Mouse (Mus musculus) 416B (cell line): ENCODE results near the gene Sbp.
"Not testable (repeated sequence)": the region's sequence is repeated elsewhere in the genome, so short reads cannot be mapped to it uniquely, and the experiment has no call there.

ENCODE experiments used
- DNase-seq: peaks from one replicate; pipeline ENCODE4 v3.0.0; 2011; ENCODE audit warnings: low read depth

The Sbp gene

GRCm38 (mm10) chr17:23941372-23941771, at the start of gene Sbp:
TSS of gene Sbp (plus strand) at chr17:23941672.
- DNase-seq = no peak

GRCm38 (mm10) chr17:23917158-23917557, 24.3 kb upstream of the Sbp start, which contains the start of gene Dcpp3:
TSS of gene Dcpp3 (plus strand) at chr17:23917458.
- DNase-seq = not testable (repeated sequence)

GRCm38 (mm10) chr17:23924531-23925007, 16.9 kb upstream of the Sbp start:
- peak; percentile 96 for DNase-seq

- DNase-seq = peak; percentile 76
Measured at GRCm38 (mm10) chr17:23925090-23925493, 16.4 kb upstream of the Sbp start.

GRCm38 (mm10) chr17:23931157-23931556, 10.3 kb upstream of the Sbp start:
- DNase-seq = peak; percentile 62

- DNase-seq = not testable (repeated sequence)
Measured at GRCm38 (mm10) chr17:23947486-23947885, 6.0 kb downstream of the Sbp start.

GRCm38 (mm10) chr17:23949068-23949467, 7.6 kb downstream of the Sbp start:
- no peak for DNase-seq

GRCm38 (mm10) chr17:23950828-23951227, 9.4 kb downstream of the Sbp start:
- not testable (repeated sequence) for DNase-seq

GRCm38 (mm10) chr17:23955174-23955573, 13.7 kb downstream of the Sbp start, which contains the start of gene Sbpl:
TSS of gene Sbpl (minus strand) at chr17:23955274.
- DNase-seq = no peak

- peak; percentile 81 for DNase-seq
Measured at GRCm38 (mm10) chr17:23960084-23960738, 18.7 kb downstream of the Sbp start.

GRCm38 (mm10) chr17:23961573-23962122, 20.2 kb downstream of the Sbp start:
- peak; percentile 47 for DNase-seq

GRCm38 (mm10) chr17:23965805-23966425, 24.4 kb downstream of the Sbp start:
- no peak for DNase-seq

GRCm38 (mm10) chr17:23966658-23967401, 25.4 kb downstream of the Sbp start:
- peak; percentile 10 for DNase-seq

- DNase-seq = peak; percentile 60
Measured at GRCm38 (mm10) chr17:23968780-23969179, 27.3 kb downstream of the Sbp start.

- peak; percentile 88 for DNase-seq
Measured at GRCm38 (mm10) chr17:23969231-23969630, 27.8 kb downstream of the Sbp start.

GRCm38 (mm10) chr17:23971315-23971714, 29.8 kb downstream of the Sbp start:
- DNase-seq = peak; percentile 28

GRCm38 (mm10) chr17:23976665-23977064, 35.2 kb downstream of the Sbp start:
- no peak for DNase-seq

GRCm38 (mm10) chr17:23979471-23979870, 38.0 kb downstream of the Sbp start:
- DNase-seq = peak; percentile 36

- DNase-seq = no peak
Measured at GRCm38 (mm10) chr17:23980297-23980909, 38.9 kb downstream of the Sbp start, which contains the start of gene Prss30. TSS of gene Prss30 (minus strand) at chr17:23980566.

GRCm38 (mm10) chr17:23982912-23983311, 41.4 kb downstream of the Sbp start:
- peak; percentile 10 for DNase-seq

GRCm38 (mm10) chr17:23984989-23985388, 43.5 kb downstream of the Sbp start:
- DNase-seq = no peak

- DNase-seq = no peak
Measured at GRCm38 (mm10) chr17:23989802-23990201, 48.3 kb downstream of the Sbp start.
